Mouse (Mus musculus): ENCODE data around the gene Cyb561d1. TPM values are rescaled to one million over a fixed set of nuclear protein-coding genes. Genes with fewer than 3 reads are reported as not detected.
"Not testable (repeated sequence)": the region's sequence is repeated elsewhere in the genome, so short reads cannot be mapped to it uniquely, and the experiment has no call there.

Cyb561d1 gene
- polyA plus RNA-seq (2016; fragmentation: Nextera tagmentation; extraction: Ambion mirVana) = 4.3 and 5.6 TPM in 2 replicates

- ATAC-seq (ENCODE audit: low FRiP score) = peak; percentile 93
- WGBS = 3% methylated on average over 44 of the region's 44 CpGs
- peak within 1 kb of the TSS; percentile 84 for H3K27ac ChIP-seq
- no peaks in the 10 kb centered on the region for H3K27me3 ChIP-seq
- peaks cover 47% of the 10 kb centered on the region for H3K36me3 ChIP-seq (replicated peaks)
- H3K9me3 ChIP-seq = no peaks in the 10 kb centered on the region
- peaks cover 40% of the 10 kb centered on the region for H3K4me1 ChIP-seq
- peak within 1 kb of the TSS; percentile 63 for H3K9ac ChIP-seq
- peak within 1 kb of the TSS; percentile 61 for H3K4me2 ChIP-seq
- H3K4me3 ChIP-seq (replicated peaks) = peak within 1 kb of the TSS; percentile 61
Observed at GRCm38 (mm10) chr3:108200329-108201323, at the start of gene Cyb561d1. TSS of gene Cyb561d1 (minus strand) at chr3:108201212.

- ATAC-seq (ENCODE audit: low FRiP score) = no peak
- H3K36me3 ChIP-seq (replicated peaks) = no peaks in the 10 kb centered on the region
- no peak overlapping the region for H3K27ac ChIP-seq
- no peak overlapping the region for H3K4me3 ChIP-seq (replicated peaks)
- no peaks in the 10 kb centered on the region for H3K27me3 ChIP-seq
- no peak overlapping the region for H3K4me2 ChIP-seq
- 84% methylated on average over 2 of the region's 2 CpGs for WGBS
- no peak overlapping the region for H3K9ac ChIP-seq
- no peaks in the 10 kb centered on the region for H3K9me3 ChIP-seq
- no peaks in the 10 kb centered on the region for H3K4me1 ChIP-seq
Observed at GRCm38 (mm10) chr3:108246857-108247256, 45.8 kb upstream of the Cyb561d1 start.

- ATAC-seq (ENCODE audit: low FRiP score) = no peak
- H3K9ac ChIP-seq = no peak overlapping the region
- no peaks in the 10 kb centered on the region for H3K27me3 ChIP-seq
- H3K4me2 ChIP-seq = no peak overlapping the region
- H3K4me3 ChIP-seq (replicated peaks) = no peak overlapping the region
- H3K4me1 ChIP-seq = no peaks in the 10 kb centered on the region
- 94% methylated on average over 3 of the region's 3 CpGs for WGBS
- no peak overlapping the region for H3K27ac ChIP-seq
- H3K9me3 ChIP-seq = no peaks in the 10 kb centered on the region
- H3K36me3 ChIP-seq (replicated peaks) = no peaks in the 10 kb centered on the region
Observed at GRCm38 (mm10) chr3:108241243-108241839, 40.3 kb upstream of the Cyb561d1 start.

- 82% methylated on average over 4 of the region's 4 CpGs for WGBS
- H3K4me3 ChIP-seq (replicated peaks); H3K9me3 ChIP-seq; H3K36me3 ChIP-seq (replicated peaks); ATAC-seq (ENCODE audit: low FRiP score); H3K9ac ChIP-seq; H3K4me1 ChIP-seq; H3K4me2 ChIP-seq; H3K27ac ChIP-seq; H3K27me3 ChIP-seq: not testable (repeated sequence)
Observed at GRCm38 (mm10) chr3:108237474-108238102, 36.6 kb upstream of the Cyb561d1 start.

- 87% methylated on average over 4 of the region's 4 CpGs for WGBS
- Histone ChIP-seq H3K36me3 (replicated peaks) (no peaks in the 10 kb centered on the region), H3K4me1 (peaks cover 11% of the 10 kb centered on the region), H3K27ac (no peak overlapping the region), H3K4me3 (replicated peaks) (no peak overlapping the region), H3K9me3 (no peaks in the 10 kb centered on the region), H3K9ac (no peak overlapping the region), H3K27me3 (peaks cover 12% of the 10 kb centered on the region), H3K4me2 (no peak overlapping the region)
- ATAC-seq (ENCODE audit: low FRiP score) = no peak
Observed at GRCm38 (mm10) chr3:108231646-108232045, 30.6 kb upstream of the Cyb561d1 start.

- no peaks in the 10 kb centered on the region for H3K9me3 ChIP-seq
- peaks cover 22% of the 10 kb centered on the region for H3K4me1 ChIP-seq
- H3K4me2 ChIP-seq = peak overlapping the region; percentile 72
- no peak overlapping the region for H3K27ac ChIP-seq
- no peak for ATAC-seq (ENCODE audit: low FRiP score)
- peak overlapping the region; percentile 49 for H3K4me3 ChIP-seq (replicated peaks)
- H3K36me3 ChIP-seq (replicated peaks) = no peaks in the 10 kb centered on the region
- peaks cover 48% of the 10 kb centered on the region for H3K27me3 ChIP-seq
- H3K9ac ChIP-seq = no peak overlapping the region
- 86% methylated on average over 2 of the region's 2 CpGs for WGBS
Observed at GRCm38 (mm10) chr3:108227521-108227920, 26.5 kb upstream of the Cyb561d1 start.

- peak; percentile 30; the same call in 1 of the 2 replicates for ATAC-seq (ENCODE audit: low FRiP score)
- peaks cover 22% of the 10 kb centered on the region for H3K4me1 ChIP-seq
- peaks cover 55% of the 10 kb centered on the region for H3K27me3 ChIP-seq
- no peak within 1 kb of the TSS for H3K27ac ChIP-seq
- H3K4me3 ChIP-seq (replicated peaks) = peak within 1 kb of the TSS; percentile 49
- H3K9me3 ChIP-seq = no peaks in the 10 kb centered on the region
- WGBS = 2% methylated on average over 44 of the region's 44 CpGs
- peak within 1 kb of the TSS; percentile 72 for H3K4me2 ChIP-seq
- no peaks in the 10 kb centered on the region for H3K36me3 ChIP-seq (replicated peaks)
- peak within 1 kb of the TSS; percentile 46 for H3K9ac ChIP-seq
Observed at GRCm38 (mm10) chr3:108226558-108227350, 25.7 kb upstream of the Cyb561d1 start, which contains the start of gene Sypl2. TSS of gene Sypl2 (minus strand) at chr3:108226648.

GRCm38 (mm10) chr3:108225711-108226557 lies 24.9 kb upstream of the Cyb561d1 start:
- H3K27me3 ChIP-seq = peaks cover 62% of the 10 kb centered on the region
- no peaks in the 10 kb centered on the region for H3K36me3 ChIP-seq (replicated peaks)
- WGBS = 3% methylated on average over 67 of the region's 67 CpGs
- peak overlapping the region; percentile 46 for H3K9ac ChIP-seq
- no peaks in the 10 kb centered on the region for H3K9me3 ChIP-seq
- ATAC-seq (ENCODE audit: low FRiP score) = peak; percentile 49; the same call in 1 of the 2 replicates
- H3K4me3 ChIP-seq (replicated peaks) = peak overlapping the region; percentile 49
- H3K27ac ChIP-seq = no peak overlapping the region
- H3K4me1 ChIP-seq = peaks cover 22% of the 10 kb centered on the region
- H3K4me2 ChIP-seq = peak overlapping the region; percentile 72

- 79% methylated on average over 3 of the region's 3 CpGs for WGBS
- H3K27me3 ChIP-seq = peaks cover 43% of the 10 kb centered on the region
- no peak for ATAC-seq (ENCODE audit: low FRiP score)
- H3K4me1 ChIP-seq = peaks cover 2% of the 10 kb centered on the region; the same call in 1 of the 2 replicates
- H3K27ac ChIP-seq = no peak overlapping the region
- no peak overlapping the region for H3K4me2 ChIP-seq
- H3K9ac ChIP-seq = no peak overlapping the region
- no peaks in the 10 kb centered on the region for H3K9me3 ChIP-seq
- H3K36me3 ChIP-seq (replicated peaks) = no peaks in the 10 kb centered on the region
- no peak overlapping the region for H3K4me3 ChIP-seq (replicated peaks)
Observed at GRCm38 (mm10) chr3:108220661-108221060, 19.6 kb upstream of the Cyb561d1 start.

GRCm38 (mm10) chr3:108214734-108215133 lies 13.7 kb upstream of the Cyb561d1 start:
- no peak for ATAC-seq (ENCODE audit: low FRiP score)
- WGBS = 21% methylated on average over 5 of the region's 5 CpGs
- Histone ChIP-seq H3K4me3 (replicated peaks) (no peak overlapping the region), H3K27me3 (peaks cover 2% of the 10 kb centered on the region; the same call in 1 of the 2 replicates), H3K9ac (no peak overlapping the region), H3K9me3 (no peaks in the 10 kb centered on the region), H3K27ac (no peak overlapping the region), H3K4me1 (peaks cover 8% of the 10 kb centered on the region), H3K4me2 (no peak overlapping the region), H3K36me3 (replicated peaks) (no peaks in the 10 kb centered on the region)

GRCm38 (mm10) chr3:108212406-108212805 lies 11.4 kb upstream of the Cyb561d1 start:
- H3K9me3 ChIP-seq = no peaks in the 10 kb centered on the region
- H3K9ac ChIP-seq = no peak overlapping the region
- 0 out of 2 replicates have a peak overlapping the region, but pooled peaks have one; percentile 50 for H3K27ac ChIP-seq
- H3K4me3 ChIP-seq (replicated peaks) = no peak overlapping the region
- 89% methylated on average over 8 of the region's 8 CpGs for WGBS
- no peak for ATAC-seq (ENCODE audit: low FRiP score)
- H3K4me2 ChIP-seq = no peak overlapping the region
- H3K36me3 ChIP-seq (replicated peaks) = peaks cover 10% of the 10 kb centered on the region
- peaks cover 25% of the 10 kb centered on the region for H3K4me1 ChIP-seq
- peaks cover 2% of the 10 kb centered on the region; the same call in 1 of the 2 replicates for H3K27me3 ChIP-seq
